Mouse (Mus musculus) liver, adult 2 months (tissue): ENCODE data around the gene Troap. TPM values are rescaled to one million over a fixed set of nuclear protein-coding genes. Genes with fewer than 3 reads are reported as not detected.

Source experiments
- DNase-seq: peaks from one replicate; pipeline ENCODE4 v3.0.0-alpha.2; 2011; ENCODE audit warnings: low read depth, low spot score; ENCODE audit errors: extremely low read depth
- H3K27ac ChIP-seq: fragments of 200-500 bp; replicated peaks from 2 replicates; pipeline ENCODE4 v1.5.1; 2012; ENCODE audit warnings: low read depth, mild to moderate bottlenecking, control low read depth, inconsistent platforms, low read length; ENCODE audit not compliant: insufficient read depth
- H3K27me3 ChIP-seq: fragments of 200-500 bp; 2 replicates; pipeline ENCODE4 v1.6.1; 2012; ENCODE audit warnings: mild to moderate bottlenecking, moderate library complexity, low read length, inconsistent platforms; ENCODE audit not compliant: control insufficient read depth, insufficient read depth
- H3K36me3 ChIP-seq: fragments of 200-500 bp; 2 replicates; pipeline ENCODE4 v1.6.1; 2012; ENCODE audit warnings: low read length, inconsistent platforms; ENCODE audit not compliant: control insufficient read depth, insufficient read depth
- H3K4me1 ChIP-seq: fragments of 200-500 bp; 2 replicates; pipeline ENCODE4 v1.6.1; 2011; ENCODE audit warnings: low read length; ENCODE audit not compliant: control insufficient read depth, insufficient read depth
- H3K4me3 ChIP-seq: fragments of 200-500 bp; 2 replicates; pipeline ENCODE4 v1.5.1; 2011; ENCODE audit warnings: low read depth, mild to moderate bottlenecking, control low read depth, low read length, moderate library complexity; ENCODE audit not compliant: insufficient read depth
- H3K79me2 ChIP-seq: fragments of 200-500 bp; 2 replicates; pipeline ENCODE4 v1.6.1; 2012; ENCODE audit warnings: inconsistent platforms, mild to moderate bottlenecking, low read length, moderate library complexity; ENCODE audit not compliant: control insufficient read depth, insufficient read depth
- H3K9ac ChIP-seq: fragments of 200-500 bp; 2 replicates; pipeline ENCODE4 v1.6.1; 2012; ENCODE audit warnings: low read depth, mild to moderate bottlenecking, control low read depth, inconsistent platforms, low read length
- CTCF ChIP-seq: fragments of 200-500 bp; IDR thresholded peaks from 2 replicates; pipeline ENCODE4 v1.5.1; 2011; ENCODE audit warnings: low read depth, low read length, control low read depth
- POLR2A ChIP-seq: fragments of 200-500 bp; IDR thresholded peaks from 2 replicates; pipeline ENCODE4 v1.6.1; 2011; ENCODE audit warnings: low read length, control low read depth; ENCODE audit not compliant: insufficient read depth; ENCODE audit errors: extremely low read depth
- WGBS: fragments of 180-500 bp; shearing (Covaris S2); methylation state at CpG from one replicate; pipeline ENCODE4 v1.1.7; 2018; 5-methylcytosine and 5-hydroxymethylcytosine counted together
- polyA plus RNA-seq: library from polyadenylated mRNA; depleted of rRNA; stranded (reverse); fragments of >200 nt; gene quantifications from 2 replicates; pipeline ENCODE4 v1.2.3, GENCODE M21; 2012; rRNA removed
- total RNA-seq: library from RNA; depleted of rRNA; stranded (reverse); fragments of >200 nt; gene quantifications from 2 replicates; pipeline ENCODE4 v1.2.3, GENCODE M21; 2014; rRNA removed

The Troap gene
- total and polyA plus RNA-seq, 2 experiments, result not detected

DNA sequence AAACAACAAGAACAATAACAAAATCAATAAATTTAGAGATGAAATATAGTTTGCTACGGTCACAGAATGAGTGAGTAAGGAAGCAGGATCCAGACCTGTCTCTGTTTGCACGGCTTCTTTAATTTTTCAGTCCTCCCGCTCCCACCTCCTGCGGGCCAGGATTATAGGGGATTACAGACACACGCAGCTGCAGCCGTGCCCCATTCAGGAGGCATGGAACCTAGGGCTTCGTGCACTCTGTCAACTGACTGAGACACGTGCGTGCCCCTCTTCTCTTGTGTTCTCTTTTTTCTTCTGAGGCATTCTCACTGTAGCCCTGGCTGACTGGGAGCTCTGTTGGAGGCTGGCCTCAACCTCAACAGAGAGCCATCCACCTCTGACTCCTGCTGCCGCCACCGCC is 55.1 kb downstream of the Troap start:
- Histone ChIP-seq H3K9ac (no peak overlapping the region), H3K4me3 (no peak overlapping the region), H3K36me3 (no peaks in the 10 kb centered on the region), H3K4me1 (peaks cover 3% of the 10 kb centered on the region; the same call in 1 of the 2 replicates), H3K79me2 (0 out of 2 replicates have a peak, but pooled peaks cover 2% of the 10 kb centered on the region), H3K27me3 (no peaks in the 10 kb centered on the region), H3K27ac (no peak overlapping the region)
- no peak for TF ChIP-seq CTCF
- TF ChIP-seq POLR2A, result no peak
- WGBS, result 92% methylated on average over 11 of the region's 11 CpGs
- DNase-seq, result no peak

DNA sequence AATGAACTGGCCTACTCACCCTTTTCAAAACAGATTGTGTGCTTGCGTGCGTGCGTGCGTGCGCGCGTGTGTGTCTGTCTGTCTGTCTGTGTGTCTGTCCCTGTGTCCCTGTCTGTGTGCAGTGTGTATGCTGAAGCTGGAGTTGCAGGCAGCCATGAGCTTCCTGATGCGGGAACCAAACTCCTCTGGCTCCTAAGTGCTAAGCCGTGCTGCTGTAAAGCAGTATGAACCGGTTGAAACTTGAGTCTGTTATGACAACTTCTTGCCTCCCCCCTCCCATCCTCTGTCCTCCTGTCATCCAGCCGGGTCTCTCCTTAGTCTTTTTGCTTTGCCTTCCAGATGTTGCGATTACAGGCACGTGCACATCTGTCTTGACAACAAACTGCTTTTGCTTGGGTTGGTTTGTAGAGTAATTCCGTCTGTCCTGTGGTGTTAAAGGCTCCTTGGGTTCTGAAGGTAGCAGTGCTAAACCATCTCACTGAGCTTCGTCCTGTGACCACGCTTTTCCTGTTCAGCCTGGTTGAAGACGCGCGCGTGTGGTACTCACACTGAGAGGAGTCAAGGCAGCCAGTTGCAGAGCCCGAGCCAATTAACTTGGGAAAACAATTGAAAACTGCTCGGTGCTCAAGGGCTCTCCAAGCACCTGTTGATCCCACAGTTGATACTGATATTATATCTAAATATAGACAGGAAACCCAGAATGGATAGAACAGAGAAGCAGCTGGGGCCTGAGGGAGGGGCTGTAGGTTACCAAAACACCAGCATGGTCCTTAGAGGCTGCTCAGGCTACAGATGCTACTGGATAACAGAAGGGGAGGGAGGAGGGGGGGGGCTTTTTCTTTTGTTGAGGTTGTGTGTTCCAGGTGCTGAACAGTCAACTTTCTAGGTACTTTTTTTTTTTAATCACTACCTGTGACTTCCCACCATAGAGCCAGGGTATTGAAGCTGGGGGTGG is 55.9 kb downstream of the Troap start:
- WGBS, result 82% methylated on average over 22 of the region's 22 CpGs
- Histone ChIP-seq H3K27ac (no peak overlapping the region), H3K36me3 (no peaks in the 10 kb centered on the region), H3K9ac (no peak overlapping the region), H3K27me3 (no peaks in the 10 kb centered on the region), H3K79me2 (0 out of 2 replicates have a peak, but pooled peaks cover 2% of the 10 kb centered on the region), H3K4me1 (peaks cover 3% of the 10 kb centered on the region; the same call in 1 of the 2 replicates), H3K4me3 (no peak overlapping the region)
- no peak for DNase-seq
- TF ChIP-seq CTCF (no peak), POLR2A (no peak)

Other genes with a start within 250 kb of the Troap start
- gene Prkag1, start 243.1 kb upstream of the Troap start, total RNA-seq, result 40.1 and 41.4 TPM in 2 replicates
- gene Prkag1, start 243.1 kb upstream of the Troap start, polyA plus RNA-seq, result 35.6 and 37.7 TPM in 2 replicates
- 6.6 and 10.1 TPM in 2 replicates for gene Kmt2d, start 203.4 kb upstream of the Troap start, total RNA-seq
- 7.1 and 10.3 TPM in 2 replicates for gene Kmt2d, start 203.4 kb upstream of the Troap start, polyA plus RNA-seq
- gene Rhebl1, start 180.0 kb upstream of the Troap start, total RNA-seq, result 0.94 and 1.8 TPM in 2 replicates
- gene Rhebl1, start 180.0 kb upstream of the Troap start, polyA plus RNA-seq, result 0.35 and 0.37 TPM in 2 replicates
- under 0.01 and 0.13 TPM in 2 replicates for gene Dhh, start 176.0 kb upstream of the Troap start, total RNA-seq
- 0.18 and 0.45 TPM in 2 replicates for gene Dhh, start 176.0 kb upstream of the Troap start, polyA plus RNA-seq
- gene Lmbr1l, start 156.3 kb upstream of the Troap start, total RNA-seq, result 24.3 and 28.8 TPM in 2 replicates
- gene Lmbr1l, start 156.3 kb upstream of the Troap start, polyA plus RNA-seq, result 21.3 and 32.4 TPM in 2 replicates
- 49.9 and 99.4 TPM in 2 replicates for gene Tuba1b, start 140.0 kb upstream of the Troap start, total RNA-seq
- gene Tuba1b, start 140.0 kb upstream of the Troap start, polyA plus RNA-seq, result 151 and 183 TPM in 2 replicates
- not detected in 2 replicates for gene Gm49450, start 121.0 kb upstream of the Troap start, total RNA-seq
- 2.9 and 3.1 TPM in 2 replicates for gene Gm49450, start 121.0 kb upstream of the Troap start, polyA plus RNA-seq
- gene Tuba1a, start 120.9 kb upstream of the Troap start, total RNA-seq, result 8.4 and 12.9 TPM in 2 replicates
- gene Tuba1a, start 120.9 kb upstream of the Troap start, polyA plus RNA-seq, result 10.7 and 13.7 TPM in 2 replicates
- 60.9 and 85.4 TPM in 2 replicates for gene Tuba1c, start 44.7 kb upstream of the Troap start, total RNA-seq
- gene Tuba1c, start 44.7 kb upstream of the Troap start, polyA plus RNA-seq, result 281 and 339 TPM in 2 replicates
- 0.07 and 0.09 TPM in 2 replicates for gene Prph, start 19.4 kb upstream of the Troap start, total RNA-seq
- gene Prph, start 19.4 kb upstream of the Troap start, polyA plus RNA-seq, result 0.09 and 0.39 TPM in 2 replicates
- gene C1ql4, start 13.2 kb downstream of the Troap start, total RNA-seq, result not detected in 2 replicates
- gene C1ql4, start 13.2 kb downstream of the Troap start, polyA plus RNA-seq, result 0.10 and 0.11 TPM in 2 replicates
- 146 and 151 TPM in 2 replicates for gene Dnajc22, start 18.6 kb downstream of the Troap start, total RNA-seq
- gene Dnajc22, start 18.6 kb downstream of the Troap start, polyA plus RNA-seq, result 119 and 120 TPM in 2 replicates
- 2.7 and 3.2 TPM in 2 replicates for gene Spats2, start 51.3 kb downstream of the Troap start, total RNA-seq
- gene Spats2, start 51.3 kb downstream of the Troap start, polyA plus RNA-seq, result 2.5 and 2.9 TPM in 2 replicates
- 0.09 TPM in 1 of 2 replicates, not detected in the other for gene Kcnh3, start 150.3 kb downstream of the Troap start, total RNA-seq
- gene Kcnh3, start 150.3 kb downstream of the Troap start, polyA plus RNA-seq, result 0.06 TPM in 1 of 2 replicates, not detected in the other
- 8.9 and 10.8 TPM in 2 replicates for gene Mcrs1, start 177.4 kb downstream of the Troap start, total RNA-seq
- gene Mcrs1, start 177.4 kb downstream of the Troap start, polyA plus RNA-seq, result 12.3 and 15.0 TPM in 2 replicates
- 7.9 and 8.6 TPM in 2 replicates for gene Prpf40b, start 220.5 kb downstream of the Troap start, total RNA-seq
- gene Prpf40b, start 220.5 kb downstream of the Troap start, polyA plus RNA-seq, result 15.8 and 27.9 TPM in 2 replicates
- gene Fam186b, start 221.3 kb downstream of the Troap start, total RNA-seq, result under 0.01 TPM in 1 of 2 replicates, not detected in the other
- gene Fam186b, start 221.3 kb downstream of the Troap start, polyA plus RNA-seq, result 0.02 TPM in 1 of 2 replicates, not detected in the other